Mouse (Mus musculus): Measurements from ENCODE around the gene Fam71b. TPM values are rescaled to one million over a fixed set of nuclear protein-coding genes. Genes with fewer than 3 reads are reported as not detected.

Gene Fam71b
- total RNA-seq, 1 experiment = not detected

DNA sequence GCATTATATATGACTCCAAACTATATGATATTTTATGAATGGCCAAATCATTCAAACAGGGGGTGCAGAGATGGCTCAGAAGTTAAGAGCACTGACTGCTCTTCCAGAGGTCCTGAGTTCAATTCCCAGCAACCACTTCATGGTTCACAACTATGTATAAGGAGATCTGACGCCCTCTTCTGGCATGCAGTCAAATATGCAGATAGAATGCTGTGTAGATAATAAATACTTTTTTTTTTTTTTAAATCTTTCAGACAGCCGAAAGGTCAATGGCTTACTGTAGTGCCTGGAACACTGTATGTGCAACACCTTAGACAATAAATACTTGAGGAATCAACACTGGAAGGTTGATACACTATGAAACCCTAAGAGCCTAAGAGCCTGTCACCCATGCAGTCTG, 33.8 kb downstream of the Fam71b start:
- H3K27ac ChIP-seq (ENCODE audit: insufficient read depth, low read depth, low read length, poor library complexity, severe bottlenecking) = no peak overlapping the region
- DNase-seq (ENCODE audit: low read depth, low spot score) = no peak
- H3K4me1 ChIP-seq (ENCODE audit: control insufficient read depth in 2 of 2, insufficient read depth in 2 of 2, low read length in 2 of 2, poor library complexity in 1 of 2) = 0 out of 4 replicates have a peak, but pooled peaks cover 0 to 1% of the 10 kb centered on the region in 2 experiments
- no peaks in the 10 kb centered on the region for H3K36me3 ChIP-seq (ENCODE audit: control insufficient read depth, insufficient read depth, low read length, poor library complexity, severe bottlenecking)
- TF ChIP-seq ZNF384 (IDR thresholded peaks at IDR 0.05; ENCODE audit: low read depth, low read length) = 0 out of 2 replicates have a peak, but pooled peaks have one; percentile 26
- TF ChIP-seq MAFK (IDR thresholded peaks at IDR 0.05; ENCODE audit: insufficient read depth, low read depth, low read length) = no peak
- H3K4me3 ChIP-seq (ENCODE audit: insufficient read depth in 1 of 2, low read depth in 1 of 2, low read length in 2 of 2, poor library complexity in 1 of 2, severe bottlenecking in 1 of 2) = no peak overlapping the region
- no peak overlapping the region for H3K9ac ChIP-seq (ENCODE audit: insufficient read depth, low read depth, low read length, poor library complexity, severe bottlenecking)
- in situ Hi-C loops (cut with MboI; ENCODE audit: low sequenced_read_pairs in 2 of 2, unreplicated experiment in 2 of 2) = no loop called here
- H3K9me3 ChIP-seq (ENCODE audit: control insufficient read depth, insufficient read depth, low read depth, low read length) = no peaks in the 10 kb centered on the region

- in situ Hi-C loops (cut with MboI; ENCODE audit: low sequenced_read_pairs in 2 of 2, unreplicated experiment in 2 of 2) = no loop called here
Observed at GRCm38 (mm10) chr11:46431129-46431528, 34.8 kb downstream of the Fam71b start.

GRCm38 (mm10) chr11:46435363-46435762, 39.0 kb downstream of the Fam71b start:
- H3K4me1 ChIP-seq (ENCODE audit: control insufficient read depth in 2 of 2, insufficient read depth in 2 of 2, low read length in 2 of 2, poor library complexity in 1 of 2) = peaks cover 0 to 5% of the 10 kb centered on the region in 2 experiments; a peak in 1 of 4 replicates
- H3K27ac ChIP-seq (ENCODE audit: insufficient read depth, low read depth, low read length, poor library complexity, severe bottlenecking) = no peak overlapping the region
- TF ChIP-seq ZNF384 (IDR thresholded peaks at IDR 0.05; ENCODE audit: low read depth, low read length) (no peak), HCFC1 (IDR thresholded peaks at IDR 0.05; ENCODE audit: borderline replicate concordance, insufficient read depth, low read length) (no peak), MAFK (IDR thresholded peaks at IDR 0.05; ENCODE audit: insufficient read depth, low read depth, low read length) (no peak), CHD2 (IDR thresholded peaks at IDR 0.05; ENCODE audit: low read depth, low read length) (no peak), ZC3H11A (IDR thresholded peaks at IDR 0.05; ENCODE audit: borderline replicate concordance, low read depth, low read length) (no peak)
- DNase-seq (ENCODE audit: low read depth, low spot score) = no peak
- no peak overlapping the region for H3K9ac ChIP-seq (ENCODE audit: insufficient read depth, low read depth, low read length, poor library complexity, severe bottlenecking)
- H3K4me3 ChIP-seq (ENCODE audit: insufficient read depth in 1 of 2, low read depth in 1 of 2, low read length in 2 of 2, poor library complexity in 1 of 2, severe bottlenecking in 1 of 2) = no peak overlapping the region
- in situ Hi-C loops (cut with MboI; ENCODE audit: low sequenced_read_pairs in 2 of 2, unreplicated experiment in 2 of 2) = no loop called here
- no peaks in the 10 kb centered on the region for H3K9me3 ChIP-seq (ENCODE audit: control insufficient read depth, insufficient read depth, low read depth, low read length)
- peaks cover 3% of the 10 kb centered on the region for H3K36me3 ChIP-seq (ENCODE audit: control insufficient read depth, insufficient read depth, low read length, poor library complexity, severe bottlenecking)

More at GRCm38 (mm10) chr11:46431129-46431528, 34.8 kb downstream of the Fam71b start:
- H3K9ac ChIP-seq (ENCODE audit: insufficient read depth, low read depth, low read length, poor library complexity, severe bottlenecking) = no peak overlapping the region
- no peak overlapping the region for H3K4me3 ChIP-seq (ENCODE audit: insufficient read depth in 1 of 2, low read depth in 1 of 2, low read length in 2 of 2, poor library complexity in 1 of 2, severe bottlenecking in 1 of 2)
- H3K36me3 ChIP-seq (ENCODE audit: control insufficient read depth, insufficient read depth, low read length, poor library complexity, severe bottlenecking) = no peaks in the 10 kb centered on the region
- peak; percentile 80 for DNase-seq (ENCODE audit: low read depth, low spot score)
- TF ChIP-seq ZC3H11A (IDR thresholded peaks at IDR 0.05; ENCODE audit: borderline replicate concordance, low read depth, low read length) = peak; percentile 76; the same call in 1 of the 2 replicates
- TF ChIP-seq ZNF384 (IDR thresholded peaks at IDR 0.05; ENCODE audit: low read depth, low read length) = no peak
- H3K9me3 ChIP-seq (ENCODE audit: control insufficient read depth, insufficient read depth, low read depth, low read length) = no peaks in the 10 kb centered on the region
- 0 out of 4 replicates have a peak, but pooled peaks cover 0 to 1% of the 10 kb centered on the region in 2 experiments for H3K4me1 ChIP-seq (ENCODE audit: control insufficient read depth in 2 of 2, insufficient read depth in 2 of 2, low read length in 2 of 2, poor library complexity in 1 of 2)
- no peak overlapping the region for H3K27ac ChIP-seq (ENCODE audit: insufficient read depth, low read depth, low read length, poor library complexity, severe bottlenecking)

- Histone ChIP-seq H3K9me3 (ENCODE audit: control insufficient read depth, insufficient read depth, low read depth, low read length) (no peaks in the 10 kb centered on the region), H3K27ac (ENCODE audit: insufficient read depth, low read depth, low read length, poor library complexity, severe bottlenecking) (peak within 1 kb of the TSS; percentile 61), H3K9ac (ENCODE audit: insufficient read depth, low read depth, low read length, poor library complexity, severe bottlenecking) (peak within 1 kb of the TSS; percentile 92), H3K36me3 (ENCODE audit: control insufficient read depth, insufficient read depth, low read length, poor library complexity, severe bottlenecking) (peaks cover 5% of the 10 kb centered on the region), H3K4me1 (ENCODE audit: control insufficient read depth in 2 of 2, insufficient read depth in 2 of 2, low read length in 2 of 2, poor library complexity in 1 of 2) (peaks cover 0 to 5% of the 10 kb centered on the region in 2 experiments; a peak in 1 of 4 replicates), H3K4me3 (ENCODE audit: insufficient read depth in 1 of 2, low read depth in 1 of 2, low read length in 2 of 2, poor library complexity in 1 of 2, severe bottlenecking in 1 of 2) (peak within 1 kb of the TSS; percentile 90 to 92)
- DNase-seq (ENCODE audit: low read depth, low spot score) = peak; percentile 97
- no peak for TF ChIP-seq ZC3H11A (IDR thresholded peaks at IDR 0.05; ENCODE audit: borderline replicate concordance, low read depth, low read length)
- TF ChIP-seq CHD2 (IDR thresholded peaks at IDR 0.05; ENCODE audit: low read depth, low read length) = no peak; the same call in 1 of the 2 replicates
- TF ChIP-seq ZNF384 (IDR thresholded peaks at IDR 0.05; ENCODE audit: low read depth, low read length) = no peak
- no peak; the same call in 1 of the 2 replicates for TF ChIP-seq HCFC1 (IDR thresholded peaks at IDR 0.05; ENCODE audit: borderline replicate concordance, insufficient read depth, low read length)
- no peak for TF ChIP-seq MAFK (IDR thresholded peaks at IDR 0.05; ENCODE audit: insufficient read depth, low read depth, low read length)
- in situ Hi-C loops (cut with MboI; ENCODE audit: low sequenced_read_pairs in 2 of 2, unreplicated experiment in 2 of 2) = no loop called here
Observed at GRCm38 (mm10) chr11:46436760-46437458, 40.5 kb downstream of the Fam71b start, which contains the start of gene Med7. Gene Med7, plus strand, starts transcription at chr11:46436925.
